Mouse (Mus musculus) T-helper 1 cell (primary cell): Measurements from ENCODE around the gene Actr5.

Experiments
- in situ Hi-C: fragments of 300-600 bp; cut with MboI, MseI; formaldehyde crosslinking; loops from one replicate; pipeline ENCODE4 v1.15.1; 2025; ENCODE audit warnings: high pct_unique_total_duplicates

Actr5 gene

DNA sequence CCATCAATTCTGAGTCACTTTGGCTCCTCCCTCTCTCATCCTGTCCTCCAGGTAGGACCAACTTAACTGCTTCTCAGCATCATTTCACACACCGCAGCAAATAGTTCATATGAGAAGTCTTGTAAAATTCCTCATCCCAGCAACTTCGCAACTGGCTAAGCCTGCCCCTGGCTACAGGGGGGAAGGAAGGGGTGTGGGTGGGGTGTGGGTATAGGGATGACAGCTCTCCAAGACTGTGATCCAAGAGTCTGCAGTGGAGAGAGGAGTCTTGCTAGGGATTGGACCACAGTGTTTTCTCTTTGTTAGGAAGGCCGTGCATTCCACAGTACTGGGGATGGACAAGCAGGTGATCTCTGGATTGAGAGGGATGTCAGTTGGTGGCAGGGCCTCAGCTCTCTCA is 60.2 kb downstream of the Actr5 start:
- in situ Hi-C loops: no loop called here

DNA sequence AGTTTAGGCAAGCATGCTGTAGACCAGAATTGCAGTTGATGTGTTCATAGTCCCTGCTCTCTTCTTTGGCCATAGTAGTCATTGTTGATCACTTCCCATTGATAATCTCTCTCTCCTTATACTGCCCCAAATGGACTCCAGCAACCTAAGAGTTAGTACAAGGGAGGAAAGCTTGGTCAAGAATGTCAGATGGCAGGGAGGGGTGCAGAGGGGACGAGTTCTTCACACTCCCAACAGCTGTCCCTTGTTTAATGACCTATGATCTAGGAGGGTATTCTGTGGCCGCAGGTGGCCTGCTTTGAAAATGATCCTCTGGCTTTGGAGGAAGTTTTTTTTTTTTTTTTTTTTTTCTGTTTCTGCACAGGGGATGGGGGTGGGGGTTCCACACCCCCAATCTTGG is 61.7 kb downstream of the Actr5 start:
- in situ Hi-C loops: no loop called here

DNA sequence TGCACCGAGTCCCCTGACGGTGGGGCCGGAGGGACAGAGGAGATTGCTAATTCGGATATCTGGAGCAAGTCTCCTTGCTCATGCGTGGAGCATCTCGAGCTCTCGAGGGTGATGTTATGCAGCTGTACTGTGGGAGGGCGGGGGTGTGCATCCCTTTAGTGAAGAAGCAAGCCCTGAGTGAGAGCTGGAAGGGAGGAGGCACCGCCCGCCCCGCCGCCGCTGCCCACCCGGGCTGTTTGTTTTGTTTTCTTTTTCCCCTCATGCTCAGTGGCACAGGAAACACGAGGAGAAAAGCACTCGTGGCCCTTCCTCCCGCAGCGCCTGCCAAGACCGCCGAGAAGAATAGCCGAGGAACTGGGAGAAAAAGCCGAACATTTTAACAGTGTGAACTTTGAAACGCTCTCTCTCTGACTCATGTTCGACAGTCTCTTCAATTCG is 63.1 kb downstream of the Actr5 start:
- in situ Hi-C loops: no loop called here
